Mouse (Mus musculus) limb, embryonic 11.5 days (tissue): ENCODE results near the gene Antxr2. TPM values are rescaled to one million over a fixed set of nuclear protein-coding genes. Genes with fewer than 3 reads are reported as not detected.

Source experiments
- ATAC-seq: fragments of 200-750 bp; cut with Nextera tagmentation; 2 replicates; pipeline ENCODE4 v1.8.0; 2017; ENCODE audit warnings: low read depth; ENCODE audit not compliant: insufficient number of reproducible peaks, low FRiP score, low TSS enrichment
- DNase-seq: peaks from one replicate; pipeline ENCODE4 v3.0.0-alpha.2; 2015; ENCODE audit warnings: low spot score
- H3K27ac ChIP-seq: fragments of 300-500 bp; sonication (generic); replicated peaks from 2 replicates; pipeline ENCODE4 v1.5.1; 2014; ENCODE audit warnings: low read depth, mild to moderate bottlenecking, low read length
- H3K27me3 ChIP-seq: fragments of 300-500 bp; sonication (generic); 2 replicates; pipeline ENCODE4 v1.6.1; 2014; ENCODE audit warnings: mild to moderate bottlenecking, low read length, mixed read lengths; ENCODE audit not compliant: control insufficient read depth, insufficient read depth
- H3K36me3 ChIP-seq: fragments of 300-500 bp; sonication (generic); 2 replicates; pipeline ENCODE4 v1.6.1; 2014; ENCODE audit warnings: mild to moderate bottlenecking, low read length, moderate library complexity, mixed read lengths; ENCODE audit not compliant: control insufficient read depth, insufficient read depth
- H3K4me1 ChIP-seq: fragments of 300-500 bp; sonication (generic); 2 replicates; pipeline ENCODE4 v1.6.1; 2014; ENCODE audit warnings: low read length, mixed read lengths; ENCODE audit not compliant: control insufficient read depth, insufficient read depth
- H3K4me2 ChIP-seq: fragments of 300-500 bp; sonication (generic); 2 replicates; pipeline ENCODE4 v1.6.1; 2014; ENCODE audit warnings: low read depth, mild to moderate bottlenecking, moderate library complexity; ENCODE audit not compliant: severe bottlenecking
- H3K4me3 ChIP-seq: fragments of 300-500 bp; sonication (generic); 2 replicates; pipeline ENCODE4 v1.5.1; 2014; ENCODE audit warnings: low read depth, low read length
- H3K9ac ChIP-seq: fragments of 300-500 bp; sonication (generic); 2 replicates; pipeline ENCODE4 v1.6.1; 2014; ENCODE audit warnings: mild to moderate bottlenecking, low read length
- H3K9me3 ChIP-seq: fragments of 300-500 bp; sonication (generic); 2 replicates; pipeline ENCODE4 v1.6.1; 2016; ENCODE audit warnings: low read length; ENCODE audit not compliant: control insufficient read depth
- WGBS: fragments of 180-500 bp; shearing (Covaris S2); extraction: QIAGEN DNeasy Blood & Tissue Kit; methylation state at CpG from one replicate; pipeline ENCODE4 v1.1.7; 2014; 5-methylcytosine and 5-hydroxymethylcytosine counted together
- polyA plus RNA-seq: library from polyadenylated mRNA; unstranded; fragments of >200 nt; fragmentation: Nextera tagmentation; extraction: Ambion mirVana; gene quantifications from 2 replicates; pipeline ENCODE4 v1.2.1, GENCODE M21; 2014

The Antxr2 gene
- polyA plus RNA-seq, result 24.0 and 26.2 TPM in 2 replicates

DNA sequence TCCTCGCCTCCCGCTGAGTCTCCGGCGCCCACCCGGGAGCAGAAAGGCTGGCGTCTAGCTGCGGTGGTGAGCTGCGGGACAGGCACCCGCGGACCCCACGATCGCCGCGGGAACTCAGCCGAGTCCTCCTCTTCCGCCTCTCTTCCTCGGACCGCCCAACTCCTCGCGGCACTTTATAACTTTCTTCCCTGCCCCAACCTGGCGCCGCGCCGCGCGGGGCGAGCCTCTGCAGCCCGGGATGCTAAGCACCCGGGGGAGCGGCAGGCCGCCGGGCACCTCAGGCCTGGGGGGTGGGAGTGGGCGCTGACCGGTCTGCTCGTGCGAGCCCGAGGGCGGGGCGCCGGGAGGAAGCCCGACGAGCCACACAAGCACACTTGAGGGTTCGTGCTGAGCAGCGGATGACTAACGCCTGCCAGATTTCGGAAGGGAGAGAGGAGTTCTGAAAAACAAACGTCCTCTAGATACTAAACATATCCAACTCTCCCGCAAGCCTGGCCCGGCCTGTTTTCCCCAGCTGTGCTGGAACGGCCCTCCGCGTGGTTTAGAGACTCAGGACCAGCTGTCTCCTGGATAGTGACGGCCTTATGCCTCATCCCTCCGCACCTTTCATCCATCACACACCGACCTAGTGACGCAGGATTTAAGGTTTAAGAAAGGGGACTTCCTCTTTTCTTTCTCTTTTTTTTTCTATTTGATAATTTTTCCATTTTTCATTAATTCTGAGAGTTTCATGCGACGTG lies at the start of gene Antxr2:
Antxr2 (minus strand) TSS at position 142 of the 740 bp plus-strand sequence.
- Histone ChIP-seq H3K4me3 (peak within 1 kb of the TSS; percentile 88), H3K27ac (peak within 1 kb of the TSS; percentile 94), H3K9me3 (no peaks in the 10 kb centered on the region), H3K4me2 (peak within 1 kb of the TSS; percentile 68), H3K36me3 (no peaks in the 10 kb centered on the region), H3K4me1 (0 out of 2 replicates have a peak, but pooled peaks cover 2% of the 10 kb centered on the region), H3K27me3 (no peaks in the 10 kb centered on the region), H3K9ac (peak within 1 kb of the TSS; percentile 94)
- DNase-seq, result peak; percentile 73
- WGBS, result 2% methylated on average over 52 of the region's 58 CpGs
- peak; percentile 75 for ATAC-seq

DNA sequence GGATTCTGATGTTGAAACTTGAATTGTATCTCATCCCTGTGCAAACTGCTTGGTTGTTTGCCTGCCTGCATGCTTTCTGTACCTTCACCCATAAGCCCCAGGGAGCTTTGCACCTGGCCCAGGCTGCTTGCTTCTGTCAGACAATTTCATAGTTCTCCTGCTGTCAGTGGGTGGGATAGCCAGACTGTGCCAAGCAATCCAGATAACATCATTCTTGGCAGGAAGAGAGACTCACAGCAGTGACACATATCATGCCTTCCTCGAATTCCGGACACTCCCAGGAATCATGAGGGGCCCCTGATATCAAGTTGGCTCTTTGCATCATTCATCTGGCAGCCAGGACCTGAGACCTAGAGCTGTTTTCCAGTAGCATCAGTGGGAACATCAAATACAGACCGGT lies 45.8 kb upstream of the Antxr2 start:
- Histone ChIP-seq H3K4me2 (no peak overlapping the region), H3K27me3 (no peaks in the 10 kb centered on the region), H3K9me3 (no peaks in the 10 kb centered on the region), H3K36me3 (no peaks in the 10 kb centered on the region), H3K27ac (no peak overlapping the region), H3K4me3 (no peak overlapping the region), H3K4me1 (no peaks in the 10 kb centered on the region), H3K9ac (no peak overlapping the region)
- no peak for DNase-seq
- ATAC-seq, result no peak
- WGBS, result 75% methylated on average over 3 of the region's 3 CpGs

DNA sequence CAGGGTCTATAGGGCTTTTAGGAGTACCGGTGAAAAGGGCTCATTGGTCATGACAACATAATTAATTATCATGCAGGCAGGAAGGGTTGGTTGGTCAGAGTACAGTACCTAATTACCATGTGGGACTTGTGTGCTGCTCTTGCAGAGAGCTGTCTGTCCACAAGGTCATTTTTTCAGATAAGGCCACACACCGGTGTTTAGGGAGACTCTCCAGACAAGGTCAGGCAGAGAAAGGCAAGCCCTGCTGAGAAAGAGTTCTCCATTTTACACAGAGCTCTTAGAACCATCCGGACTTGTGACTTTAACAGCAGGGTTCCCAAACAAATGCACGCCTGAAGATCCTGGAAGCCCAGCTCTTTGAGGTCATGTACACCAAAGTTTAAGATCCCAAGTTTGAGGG lies 38.3 kb upstream of the Antxr2 start:
- DNase-seq (no peak), ATAC-seq (no peak)
- Histone ChIP-seq H3K27me3 (no peaks in the 10 kb centered on the region), H3K4me2 (no peak overlapping the region), H3K4me3 (no peak overlapping the region), H3K4me1 (no peaks in the 10 kb centered on the region), H3K9ac (no peak overlapping the region), H3K9me3 (no peaks in the 10 kb centered on the region), H3K27ac (no peak overlapping the region), H3K36me3 (no peaks in the 10 kb centered on the region)
- WGBS, result 70% methylated on average over 4 of the region's 4 CpGs

DNA sequence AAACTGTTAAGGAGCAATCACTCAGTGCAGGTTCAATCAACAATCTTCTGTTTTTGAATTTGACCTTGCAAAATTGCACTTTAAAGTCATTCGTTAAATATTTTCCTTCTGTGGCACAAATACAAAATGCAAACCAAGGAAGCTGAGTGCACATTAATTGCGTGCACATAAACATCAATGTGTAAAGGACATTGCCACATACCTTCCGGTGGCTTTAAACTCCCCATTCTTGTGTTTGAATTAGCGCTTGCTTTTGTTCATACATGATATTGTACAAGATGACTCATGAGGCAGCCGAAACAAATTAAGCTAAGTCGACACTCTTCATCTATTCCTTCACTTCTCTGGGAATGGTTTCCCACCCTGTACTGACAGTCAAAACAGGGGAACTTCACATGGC lies 24.4 kb upstream of the Antxr2 start:
- Histone ChIP-seq H3K9ac (no peak overlapping the region), H3K4me3 (no peak overlapping the region), H3K27ac (no peak overlapping the region), H3K4me2 (no peak overlapping the region), H3K27me3 (no peaks in the 10 kb centered on the region), H3K4me1 (no peaks in the 10 kb centered on the region), H3K36me3 (no peaks in the 10 kb centered on the region), H3K9me3 (no peaks in the 10 kb centered on the region)
- WGBS, result 93% methylated on average over 6 of the region's 6 CpGs
- DNase-seq, result no peak
- ATAC-seq, result no peak

DNA sequence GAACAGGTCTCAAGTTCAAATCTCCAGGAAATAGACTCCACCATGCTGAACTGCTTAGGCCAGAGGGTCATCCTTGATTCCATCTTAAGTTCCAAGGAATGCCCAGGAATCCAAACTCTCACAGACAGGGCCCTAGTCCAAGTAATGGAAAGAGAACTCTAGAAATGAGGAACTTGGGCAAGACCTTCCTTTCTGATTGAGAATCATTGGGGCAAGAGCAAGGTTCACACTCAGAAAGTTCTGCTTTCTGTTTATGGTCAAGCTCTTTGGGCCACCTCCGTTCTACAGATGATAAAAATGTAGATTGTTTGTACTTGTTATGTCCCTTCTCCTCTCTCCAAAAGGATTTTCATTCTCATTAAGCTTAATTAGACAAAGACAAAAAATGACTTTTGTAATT lies 24.0 kb upstream of the Antxr2 start:
- no peak overlapping the region for H3K4me2 ChIP-seq
- 92% methylated on average over 1 of the region's 1 CpGs for WGBS
- no peak for ATAC-seq
- H3K9ac ChIP-seq, result no peak overlapping the region
- no peaks in the 10 kb centered on the region for H3K4me1 ChIP-seq
- H3K27me3 ChIP-seq, result no peaks in the 10 kb centered on the region
- H3K9me3 ChIP-seq, result no peaks in the 10 kb centered on the region
- no peak overlapping the region for H3K27ac ChIP-seq
- H3K36me3 ChIP-seq, result no peaks in the 10 kb centered on the region
- H3K4me3 ChIP-seq, result no peak overlapping the region
- no peak for DNase-seq

DNA sequence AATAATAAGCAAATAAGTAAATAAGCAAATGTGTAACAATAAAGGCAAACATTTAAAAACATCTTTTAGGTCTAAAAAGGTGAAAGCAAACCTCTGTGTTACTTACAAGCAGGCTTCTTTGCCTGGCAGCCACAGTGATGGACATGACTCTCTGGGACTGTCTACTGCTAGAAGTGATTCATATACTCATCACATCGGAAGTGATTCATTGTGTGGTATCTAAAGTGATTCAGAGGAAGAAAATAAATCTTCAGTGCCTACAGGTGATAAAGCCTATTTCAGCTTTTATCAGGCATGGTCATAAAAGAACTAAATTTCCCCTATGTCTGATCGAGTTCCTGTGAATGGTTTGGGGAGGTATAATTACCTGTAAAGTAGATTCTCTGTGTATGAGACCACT lies 4.1 kb upstream of the Antxr2 start:
- ATAC-seq (no peak), DNase-seq (no peak)

DNA sequence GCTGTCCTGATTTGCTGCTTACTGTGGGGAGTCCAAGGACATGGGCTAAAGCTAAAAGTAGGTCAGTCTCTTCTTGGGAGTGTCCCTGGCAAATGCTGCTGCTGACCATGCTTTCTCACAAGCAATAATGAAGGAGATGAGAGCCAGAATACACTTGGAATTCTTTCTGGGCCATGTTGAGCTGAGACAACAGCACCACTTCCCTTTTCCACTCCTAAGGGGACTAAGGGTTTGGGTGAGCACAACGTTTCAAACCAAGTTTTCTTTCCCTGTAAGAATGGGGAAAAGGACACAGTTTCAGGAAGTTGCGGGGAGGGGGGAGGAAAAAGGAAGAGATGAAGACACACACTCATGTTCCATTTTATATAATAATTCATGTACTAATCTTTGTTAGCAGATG lies 3.4 kb upstream of the Antxr2 start:
- no peaks in the 10 kb centered on the region for H3K4me1 ChIP-seq
- H3K36me3 ChIP-seq, result no peaks in the 10 kb centered on the region
- H3K27ac ChIP-seq, result no peak overlapping the region
- DNase-seq, result no peak
- no peak overlapping the region for H3K9ac ChIP-seq
- H3K4me3 ChIP-seq, result no peak overlapping the region
- no peak overlapping the region for H3K4me2 ChIP-seq
- 68% methylated on average over 2 of the region's 2 CpGs for WGBS
- no peak for ATAC-seq
- no peaks in the 10 kb centered on the region for H3K9me3 ChIP-seq
- no peaks in the 10 kb centered on the region for H3K27me3 ChIP-seq

More for the DNA sequence above, 4.1 kb upstream of the Antxr2 start:
- Histone ChIP-seq H3K4me3 (no peak overlapping the region), H3K9me3 (no peaks in the 10 kb centered on the region), H3K27ac (no peak overlapping the region), H3K36me3 (no peaks in the 10 kb centered on the region), H3K4me2 (no peak overlapping the region), H3K27me3 (no peaks in the 10 kb centered on the region), H3K9ac (no peak overlapping the region), H3K4me1 (no peaks in the 10 kb centered on the region)
- WGBS, result 82% methylated on average over 2 of the region's 2 CpGs

DNA sequence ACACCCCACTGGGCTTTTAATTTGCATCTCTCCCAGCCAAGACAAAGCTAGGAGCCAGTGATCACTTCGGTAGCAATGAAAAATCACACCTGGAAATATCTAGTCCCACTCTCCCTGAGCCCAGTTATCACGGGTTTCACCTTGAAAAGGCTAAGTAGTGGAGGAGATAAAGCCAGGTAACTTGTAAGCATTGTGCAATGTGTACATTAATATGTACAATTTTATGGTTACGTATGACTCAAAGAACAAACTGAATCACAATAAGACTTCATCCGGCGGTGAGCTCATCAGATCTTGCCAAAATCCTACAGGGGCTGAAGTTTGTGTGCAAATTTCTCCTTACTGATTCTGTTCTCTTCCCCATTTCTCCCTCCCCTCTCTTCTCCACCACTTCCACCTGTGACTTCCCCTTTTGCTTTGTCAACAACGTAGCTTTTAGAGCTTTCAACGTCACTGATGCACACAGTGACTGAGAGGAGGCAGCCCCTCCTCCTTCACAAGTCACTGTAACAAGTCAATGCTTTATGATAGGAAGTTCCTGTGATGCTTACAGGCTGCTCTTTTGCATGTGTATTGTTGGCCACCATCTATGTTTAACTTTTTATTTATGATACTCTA lies 2.1 kb upstream of the Antxr2 start:
- DNase-seq, result no peak
- no peak for ATAC-seq
- no peaks in the 10 kb centered on the region for H3K36me3 ChIP-seq
- H3K4me1 ChIP-seq, result 0 out of 2 replicates have a peak, but pooled peaks cover 2% of the 10 kb centered on the region
- 69% methylated on average over 7 of the region's 7 CpGs for WGBS
- no peak overlapping the region for H3K4me2 ChIP-seq
- no peaks in the 10 kb centered on the region for H3K27me3 ChIP-seq
- no peak overlapping the region for H3K4me3 ChIP-seq
- no peak overlapping the region for H3K27ac ChIP-seq
- H3K9ac ChIP-seq, result no peak overlapping the region
- no peaks in the 10 kb centered on the region for H3K9me3 ChIP-seq
